Mouse (Mus musculus) liver, embryonic 14.5 days (tissue): ENCODE measurements around the gene Tldc2. TPM values are rescaled to one million over a fixed set of nuclear protein-coding genes. Genes with fewer than 3 reads are reported as not detected.

Experiments
- ATAC-seq: fragments of 200-750 bp; cut with Nextera tagmentation; 2 replicates; pipeline ENCODE4 v1.8.0; 2017; ENCODE audit warnings: moderate number of reproducible peaks, mild to moderate bottlenecking, moderate library complexity; ENCODE audit not compliant: insufficient read depth
- DNase-seq, 3 experiments: peaks; one replicate each; pipeline ENCODE4 v3.0.0-alpha.2; 2012 to 2013; ENCODE audit warnings: low read depth in 3 of 3, low spot score in 3 of 3
- H3K27ac ChIP-seq: fragments of 300-500 bp; sonication (generic); 2 replicates; pipeline ENCODE4 v1.5.1; 2014; ENCODE audit warnings: moderate library complexity, mild to moderate bottlenecking, control low read depth, inconsistent platforms
- H3K27me3 ChIP-seq: fragments of 300-500 bp; sonication (generic); 2 replicates; pipeline ENCODE4 v1.6.1; 2014; ENCODE audit warnings: mild to moderate bottlenecking, low read length, moderate library complexity; ENCODE audit not compliant: control insufficient read depth, insufficient read depth
- H3K36me3 ChIP-seq: fragments of 300-500 bp; sonication (generic); replicated peaks from 2 replicates; pipeline ENCODE4 v1.6.1; 2014; ENCODE audit warnings: low read depth; ENCODE audit not compliant: control insufficient read depth, insufficient read depth
- H3K4me1 ChIP-seq, 2 experiments: fragments of 200-500 bp in 1 of 2; fragments of 300-500 bp in 1 of 2; sonication (generic) in 1 of 2; replicated peaks; 2 replicates each; pipeline ENCODE4 v1.6.1; 2012 to 2014; ENCODE audit warnings: antibody characterized with exemption in 1 of 2, inconsistent platforms in 1 of 2, low read length in 1 of 2; ENCODE audit not compliant: control insufficient read depth in 2 of 2, insufficient read depth in 2 of 2
- H3K4me2 ChIP-seq: fragments of 300-500 bp; sonication (generic); 2 replicates; pipeline ENCODE4 v1.6.1; 2014; ENCODE audit warnings: low read depth, mild to moderate bottlenecking, control low read depth, moderate library complexity
- H3K4me3 ChIP-seq, 2 experiments: fragments of 200-500 bp in 1 of 2; fragments of 300-500 bp in 1 of 2; sonication (generic) in 1 of 2; 2 replicates each; pipeline ENCODE4 v1.5.1; 2012 to 2014; ENCODE audit warnings: low read depth in 2 of 2, low read length in 2 of 2, mild to moderate bottlenecking in 2 of 2, control low read depth in 1 of 2, inconsistent platforms in 1 of 2, moderate library complexity in 1 of 2; ENCODE audit not compliant: insufficient read depth in 1 of 2
- H3K9ac ChIP-seq: fragments of 300-500 bp; sonication (generic); replicated peaks from 2 replicates; pipeline ENCODE4 v1.6.1; 2014; ENCODE audit warnings: mild to moderate bottlenecking, control low read depth, moderate library complexity
- H3K9me3 ChIP-seq: fragments of 300-500 bp; sonication (generic); 2 replicates; pipeline ENCODE4 v1.6.1; 2016; ENCODE audit warnings: low read length, mixed read lengths; ENCODE audit not compliant: control insufficient read depth
- CTCF ChIP-seq: IDR thresholded peaks from 2 replicates; pipeline ENCODE4 v1.5.1; 2016; ENCODE audit warnings: antibody characterized with exemption, low read depth, control low read depth
- EP300 ChIP-seq: IDR thresholded peaks from 2 replicates; pipeline ENCODE4 v1.6.1; 2016; ENCODE audit warnings: antibody characterized with exemption, low read depth
- WGBS: fragments of 180-500 bp; shearing (Covaris S2); extraction: QIAGEN DNeasy Blood & Tissue Kit; methylation state at CpG from one replicate; pipeline ENCODE4 v1.1.7; 2014; ENCODE audit not compliant: insufficient replicate concordance; 5-methylcytosine and 5-hydroxymethylcytosine counted together
- polyA plus RNA-seq, 2 experiments: library from polyadenylated mRNA; depleted of rRNA in 1 of 2; stranded (reverse) in 1 of 2; unstranded in 1 of 2; fragments of >200 nt; fragmentation: Nextera tagmentation in 1 of 2; extraction: Ambion mirVana in 1 of 2; gene quantifications; 2 replicates each; pipeline versions ENCODE4 v1.2.1 to v1.2.3; 2012 to 2014

Tldc2 gene
- polyA plus RNA-seq, 2 experiments, result not detected

- H3K9me3 ChIP-seq, result no peaks in the 10 kb centered on the region
- DNase-seq (peak in 1 of 3 experiments; percentile 27), ATAC-seq (no peak)
- no peaks in the 10 kb centered on the region for H3K36me3 ChIP-seq
- peak overlapping the region; percentile 78 for H3K27ac ChIP-seq
- H3K4me1 ChIP-seq, result peaks cover 10 to 36% of the 10 kb centered on the region in 2 experiments
- TF ChIP-seq EP300 (no peak), CTCF (no peak)
- H3K9ac ChIP-seq, result peak overlapping the region; percentile 91
- H3K4me2 ChIP-seq, result peak overlapping the region; percentile 94
- no peaks in the 10 kb centered on the region for H3K27me3 ChIP-seq
- H3K4me3 ChIP-seq, result peak overlapping the region; percentile 75 to 89
- WGBS, result 7% methylated on average over 11 of the region's 11 CpGs
These were observed 47.1 kb downstream of the Tldc2 start for GRCm38 (mm10) chr2:157133769-157134478.

GRCm38 (mm10) chr2:157134479-157134931 is 47.6 kb downstream of the Tldc2 start:
- peak overlapping the region; percentile 94 for H3K4me2 ChIP-seq
- H3K4me1 ChIP-seq, result peaks cover 10 to 39% of the 10 kb centered on the region in 2 experiments
- ATAC-seq (peak; percentile 64), DNase-seq (peak in 1 of 3 experiments; percentile 20)
- H3K9me3 ChIP-seq, result no peaks in the 10 kb centered on the region
- H3K36me3 ChIP-seq, result no peaks in the 10 kb centered on the region
- no peaks in the 10 kb centered on the region for H3K27me3 ChIP-seq
- under 1% methylated on average over 25 of the region's 25 CpGs for WGBS
- peak overlapping the region; percentile 78 for H3K27ac ChIP-seq
- peak overlapping the region; percentile 91 for H3K9ac ChIP-seq
- TF ChIP-seq EP300 (no peak), CTCF (no peak)
- peak overlapping the region; percentile 75 to 89 for H3K4me3 ChIP-seq

- TF ChIP-seq CTCF (no peak), EP300 (no peak)
- Histone ChIP-seq H3K36me3 (no peaks in the 10 kb centered on the region), H3K27ac (peak within 1 kb of the TSS; percentile 84), H3K27me3 (no peaks in the 10 kb centered on the region), H3K9me3 (no peaks in the 10 kb centered on the region), H3K4me1 (peaks cover 10 to 38% of the 10 kb centered on the region in 2 experiments), H3K9ac (peak within 1 kb of the TSS; percentile 91), H3K4me3 (peak within 1 kb of the TSS; percentile 75 to 89), H3K4me2 (peak within 1 kb of the TSS; percentile 94)
- peak; percentile 96 for ATAC-seq
- WGBS, result 0% methylated on average over 32 of the region's 32 CpGs
- peak; percentile 94 to 97 (median 96) for DNase-seq
These were observed 48.2 kb downstream of the Tldc2 start, which contains the start of gene Samhd1 for GRCm38 (mm10) chr2:157135014-157135413. TSS of gene Samhd1 (minus strand) at chr2:157135265.

GRCm38 (mm10) chr2:157135529-157136120 is 48.8 kb downstream of the Tldc2 start:
- H3K4me2 ChIP-seq, result peak overlapping the region; percentile 94
- H3K27ac ChIP-seq, result peak overlapping the region; percentile 84
- 77% methylated on average over 10 of the region's 10 CpGs for WGBS
- TF ChIP-seq CTCF (no peak), EP300 (no peak)
- H3K9ac ChIP-seq, result peak overlapping the region; percentile 53
- ATAC-seq, result no peak
- no peaks in the 10 kb centered on the region for H3K36me3 ChIP-seq
- peaks cover 10 to 35% of the 10 kb centered on the region in 2 experiments for H3K4me1 ChIP-seq
- H3K4me3 ChIP-seq, result peak overlapping the region in 1 of 2 experiments; percentile 89; a peak in 2 of 4 replicates
- H3K9me3 ChIP-seq, result no peaks in the 10 kb centered on the region
- DNase-seq, result no peak
- no peaks in the 10 kb centered on the region for H3K27me3 ChIP-seq

GRCm38 (mm10) chr2:157136176-157136575 is 49.3 kb downstream of the Tldc2 start:
- no peak overlapping the region for H3K4me3 ChIP-seq
- H3K27ac ChIP-seq, result no peak overlapping the region
- peaks cover 10 to 32% of the 10 kb centered on the region in 2 experiments for H3K4me1 ChIP-seq
- DNase-seq (no peak), ATAC-seq (no peak)
- no peaks in the 10 kb centered on the region for H3K9me3 ChIP-seq
- no peak overlapping the region for H3K4me2 ChIP-seq
- no peak for TF ChIP-seq EP300
- TF ChIP-seq CTCF, result no peak
- H3K9ac ChIP-seq, result no peak overlapping the region
- no peaks in the 10 kb centered on the region for H3K27me3 ChIP-seq
- H3K36me3 ChIP-seq, result no peaks in the 10 kb centered on the region
- WGBS, result 81% methylated on average over 4 of the region's 4 CpGs
